Mouse (Mus musculus): ENCODE measurements around the gene Pard6b.

- TF ChIP-seq CTCF (IDR thresholded peaks at IDR 0.05), result no peak; the same call in 1 of the 2 replicates
- peak; percentile 72; the same call in 1 of the 2 replicates for TF ChIP-seq EP300 (IDR thresholded peaks at IDR 0.05)
Measured at GRCm38 (mm10) chr2:168065511-168065910, 15.3 kb upstream of the Pard6b start.
